Mouse (Mus musculus) heart, adult 2 months (tissue): ENCODE measurements around the gene Cacna1c.
A peak's percentile ranks its signal among the peaks of the same experiment; 100 is the strongest.

Source experiments
- EP300 ChIP-seq: fragments of 200-500 bp; IDR thresholded peaks from 2 replicates; pipeline ENCODE4 v1.6.1; 2011; ENCODE audit warnings: low read depth, low read length, control low read depth; ENCODE audit not compliant: insufficient read depth
- POLR2A ChIP-seq: fragments of 200-500 bp; IDR thresholded peaks from 2 replicates; pipeline ENCODE4 v1.6.1; 2011; ENCODE audit warnings: mild to moderate bottlenecking, low read depth, low read length, control low read depth; ENCODE audit not compliant: insufficient read depth

DNA sequence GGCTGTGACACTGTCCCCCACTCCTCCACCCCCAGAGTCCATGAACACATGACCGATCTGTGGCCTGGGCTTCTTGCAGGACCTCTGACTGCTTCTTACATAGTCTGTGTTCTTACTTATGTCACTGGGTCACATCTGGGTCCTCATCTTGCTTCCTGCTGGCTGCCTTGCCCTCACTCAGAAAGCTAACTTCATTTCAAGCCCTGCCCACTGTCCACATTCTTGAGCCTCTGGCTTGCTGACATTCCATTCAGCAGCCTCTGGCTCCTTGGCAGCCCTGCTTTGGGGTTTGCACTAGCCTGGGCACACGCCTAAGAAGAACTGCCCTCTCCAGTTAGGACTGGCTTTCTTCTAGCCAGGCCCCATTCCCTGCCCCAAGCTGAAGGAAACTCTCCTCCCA, 159.2 kb downstream of the Cacna1c start:
- 0 out of 2 replicates have a peak, but pooled peaks have one; percentile 20 for TF ChIP-seq EP300
- no peak for TF ChIP-seq POLR2A
